Mouse (Mus musculus) colon, adult 2 months (tissue): ENCODE measurements around the gene Pdk1. TPM values are rescaled to one million over a fixed set of nuclear protein-coding genes. Genes with fewer than 3 reads are reported as not detected.

ENCODE experiments used
- polyA plus RNA-seq: library from polyadenylated mRNA; depleted of rRNA; stranded (reverse); fragments of >200 nt; gene quantifications from 2 replicates; pipeline ENCODE4 v1.2.3, GENCODE M21; 2012; rRNA removed

Pdk1 gene
- polyA plus RNA-seq: 15.3 and 31.9 TPM in 2 replicates

GRCm38 (mm10) chr2:71872801-71873443 lies at the start of gene Pdk1:
Gene Pdk1 (plus strand): TSS chr2:71873224.

Other genes with a start within 250 kb of the Pdk1 start
- 68.1 and 74.8 TPM in 2 replicates for gene Itga6, start 127.6 kb upstream of the Pdk1 start, polyA plus RNA-seq
- gene Rapgef4, start 108.0 kb downstream of the Pdk1 start, polyA plus RNA-seq: 0.96 and 1.5 TPM in 2 replicates